Mouse (Mus musculus) left cerebral cortex, adult 2 months (tissue): Measurements from ENCODE around the gene Selenop. TPM values are rescaled to one million over a fixed set of nuclear protein-coding genes. Genes with fewer than 3 reads are reported as not detected.

Experiments
- DNase-seq, 2 experiments: peaks; one replicate each; pipeline ENCODE4 v3.0.0; 2021 to 2022; ENCODE audit warnings: low spot score in 2 of 2, mixed read lengths in 1 of 2; ENCODE audit errors: extremely low spot score in 1 of 2
- H3K27ac ChIP-seq: fragments of 200-600 bp; 2 replicates; pipeline ENCODE4 v1.8.1; 2022
- H3K4me3 ChIP-seq: fragments of 200-600 bp; 2 replicates; pipeline ENCODE4 v1.8.1; 2022
- CTCF ChIP-seq: fragments of 200-600 bp; IDR thresholded peaks from 2 replicates; pipeline ENCODE4 v1.8.1; 2022; ENCODE audit warnings: antibody characterized with exemption, mild to moderate bottlenecking, moderate library complexity
- intact Hi-C: fragments of 180-260 bp; cut with DNase I; formaldehyde crosslinking; loops from one replicate; pipeline ENCODE4 v1.15.1; 2025
- total RNA-seq, 2 experiments: library from RNA; stranded (reverse); gene quantifications; 2 replicates each; pipeline ENCODE4 v1.2.3; 2021

The Selenop gene
- total RNA-seq, 2 experiments from 2014 or later = 284 to 293 TPM

DNA sequence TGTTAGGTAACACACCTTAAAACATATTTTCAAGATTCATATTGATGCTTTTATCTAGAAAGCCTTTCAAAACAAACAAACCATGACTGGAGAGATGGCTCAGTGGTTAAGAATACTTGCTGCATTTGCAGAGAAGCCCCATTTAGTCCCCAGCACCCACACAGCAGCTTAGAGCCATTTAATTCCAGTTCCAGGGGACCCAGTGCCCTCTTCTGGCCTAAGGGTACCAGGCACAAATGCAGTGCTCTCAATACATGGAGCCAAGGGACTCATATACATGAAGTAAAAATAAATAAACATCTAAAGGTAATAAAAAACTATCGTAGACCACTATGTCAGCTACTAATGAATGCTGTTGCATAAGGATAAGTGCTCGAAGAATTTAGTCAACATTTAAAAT lies 9.0 kb downstream of the Selenop start:
- TF ChIP-seq CTCF = peak; percentile 30
- Histone ChIP-seq H3K4me3 (no peak overlapping the region), H3K27ac (no peak overlapping the region)
- intact Hi-C loops = no loop called here
- DNase-seq = no peak

DNA sequence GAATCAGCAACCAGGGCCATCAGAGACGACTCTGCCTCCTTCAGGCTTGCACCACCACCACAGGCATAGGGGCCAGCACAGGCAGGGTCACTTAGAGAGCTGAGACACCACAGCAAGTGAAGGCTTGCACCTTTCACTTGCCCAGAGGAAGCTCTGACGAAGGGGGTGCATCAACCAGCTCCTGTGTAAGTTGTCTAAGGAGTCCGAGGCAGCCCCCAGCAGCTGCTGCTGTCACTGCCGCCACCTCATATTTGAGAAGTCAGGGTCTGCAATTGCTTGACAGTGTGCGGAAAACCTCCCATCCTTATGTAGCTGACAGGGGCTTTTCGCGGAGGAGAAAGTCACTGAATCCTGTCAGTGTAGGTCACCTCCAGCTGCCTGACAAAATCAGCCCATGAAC lies 10.9 kb downstream of the Selenop start:
- no peak for TF ChIP-seq CTCF
- H3K27ac ChIP-seq = no peak overlapping the region
- intact Hi-C loops = no loop called here
- H3K4me3 ChIP-seq = no peak overlapping the region
- no peak for DNase-seq

DNA sequence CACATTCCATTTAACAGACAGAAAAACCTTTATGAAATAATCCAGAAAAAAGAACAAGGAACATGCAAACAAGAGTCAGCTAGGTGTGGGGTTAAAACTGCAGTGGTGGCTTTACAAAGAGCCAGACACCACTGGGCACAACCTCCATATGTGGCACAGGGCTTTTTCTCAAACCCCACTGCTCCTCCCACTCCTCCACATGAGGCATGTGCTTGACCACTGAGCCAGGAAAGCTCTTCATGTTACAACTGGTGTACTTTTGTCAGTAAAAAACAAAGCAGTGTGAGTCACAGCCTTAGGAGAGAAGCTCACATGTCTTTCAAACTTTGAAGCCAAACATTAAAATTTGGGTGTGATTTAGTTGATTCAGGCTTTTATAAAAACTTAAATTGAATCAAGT lies 12.9 kb downstream of the Selenop start:
- no peak for DNase-seq
- intact Hi-C loops = no loop called here
- H3K27ac ChIP-seq = no peak overlapping the region
- no peak overlapping the region for H3K4me3 ChIP-seq
- TF ChIP-seq CTCF = no peak

DNA sequence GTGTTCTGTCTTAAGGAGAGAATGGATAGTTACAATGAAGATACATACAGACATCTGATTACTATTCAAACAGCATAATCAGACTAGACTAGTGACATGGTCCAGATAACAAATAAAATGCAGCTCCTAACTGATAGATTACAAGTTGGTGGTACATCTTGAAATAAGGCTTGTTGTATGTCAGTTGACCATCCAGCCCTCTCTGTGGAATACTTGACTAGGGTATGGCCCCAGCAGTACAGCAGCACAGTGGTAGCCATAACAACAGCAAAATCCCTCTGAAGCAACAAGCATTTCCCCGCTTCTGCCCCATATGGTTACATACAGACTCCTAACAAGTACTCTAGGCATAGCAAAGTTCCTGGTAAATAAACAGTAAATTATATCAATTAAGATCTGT lies 13.4 kb downstream of the Selenop start:
- no peak overlapping the region for H3K27ac ChIP-seq
- TF ChIP-seq CTCF = no peak
- intact Hi-C loops = no loop called here
- no peak for DNase-seq
- no peak overlapping the region for H3K4me3 ChIP-seq

DNA sequence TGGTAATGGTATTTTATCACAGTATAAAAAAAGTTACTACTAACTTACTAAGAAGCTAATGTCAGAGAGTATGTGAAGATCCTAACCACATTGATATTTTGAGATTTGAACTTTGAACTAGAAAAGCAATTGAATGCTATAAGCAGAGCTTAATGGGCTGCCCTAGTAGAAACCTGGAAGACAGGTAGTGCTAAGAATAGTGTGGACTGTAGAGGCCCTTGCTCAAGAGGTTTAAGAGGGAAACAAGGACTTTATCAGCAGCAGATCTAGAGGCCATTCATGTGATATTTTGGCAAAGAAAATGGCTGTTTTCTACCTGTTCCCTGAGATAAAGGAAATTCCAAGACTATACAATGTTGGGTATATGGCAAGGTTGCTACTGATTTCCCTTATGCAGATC lies 17.7 kb downstream of the Selenop start:
- no peak for TF ChIP-seq CTCF
- DNase-seq = no peak
- Histone ChIP-seq H3K27ac (no peak overlapping the region), H3K4me3 (no peak overlapping the region)
- intact Hi-C loops = no loop called here

DNA sequence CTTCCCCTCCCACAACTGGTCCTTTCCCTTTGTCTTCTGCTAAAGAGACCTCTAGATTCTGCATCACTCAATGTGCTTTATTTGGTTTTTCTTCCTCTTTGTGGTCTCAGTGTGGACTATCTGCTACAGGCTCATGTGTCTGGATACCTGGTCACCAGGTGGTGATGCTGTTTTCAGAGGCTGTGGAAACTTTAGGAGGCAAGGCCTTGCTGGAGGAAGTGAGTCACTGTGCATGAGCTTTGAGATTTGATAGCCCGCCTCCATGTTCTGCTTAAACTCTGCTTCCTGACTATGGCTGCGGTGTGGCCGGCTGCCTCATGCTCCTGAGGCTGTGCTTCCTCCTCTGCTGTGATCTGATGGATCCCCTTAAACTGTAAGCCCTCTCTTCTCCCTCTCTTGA lies 22.1 kb downstream of the Selenop start:
- Histone ChIP-seq H3K27ac (no peak overlapping the region), H3K4me3 (no peak overlapping the region)
- DNase-seq = no peak
- TF ChIP-seq CTCF = no peak
- intact Hi-C loops = loop anchor here (10.0 kb wide), 2 partner anchors 294 to 734 kb away; partner anchors contain the start of genes Ghr and Oxct1

DNA sequence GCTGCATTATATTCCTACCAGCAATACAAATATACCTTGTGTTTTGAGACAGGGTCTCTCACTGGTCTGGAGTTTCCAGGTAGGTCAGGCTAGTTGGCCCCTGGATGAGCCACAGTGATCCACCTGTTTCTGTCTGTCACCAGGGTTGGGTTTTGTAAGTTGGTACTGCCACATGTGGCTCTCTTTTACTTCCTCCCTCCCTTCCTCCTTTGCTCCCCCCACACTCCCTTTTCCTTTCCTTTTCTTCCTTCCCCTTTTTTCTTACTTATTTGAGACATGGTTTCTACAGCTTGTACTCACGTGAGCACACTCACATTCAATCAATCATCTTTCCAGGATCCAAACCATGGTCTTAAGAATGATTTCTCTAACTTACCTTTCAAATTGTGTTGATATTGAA lies 25.1 kb downstream of the Selenop start:
- Histone ChIP-seq H3K4me3 (no peak overlapping the region), H3K27ac (no peak overlapping the region)
- TF ChIP-seq CTCF = no peak
- no peak for DNase-seq
- intact Hi-C loops = loop anchor here (10.0 kb wide), 2 partner anchors 291 to 731 kb away; partner anchors contain the start of genes Ghr and Oxct1

DNA sequence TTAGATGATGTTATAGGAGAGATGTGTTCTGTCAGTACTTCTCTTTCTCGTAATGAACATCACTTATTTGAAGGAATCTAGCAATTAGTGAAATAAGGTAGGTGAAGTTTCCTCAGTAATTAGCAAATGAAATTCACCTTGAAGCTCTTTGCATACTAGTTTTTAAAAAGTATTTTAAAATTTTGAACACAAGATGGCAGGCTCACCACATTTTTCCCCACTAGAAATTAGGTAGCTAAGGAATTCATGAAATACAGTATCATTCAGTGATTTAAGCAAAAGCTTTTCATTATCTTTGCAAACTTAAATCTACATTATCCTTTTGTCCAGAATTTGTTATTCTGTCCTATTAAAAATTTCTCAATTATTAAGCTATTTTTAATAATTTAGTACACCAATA lies 27.6 kb downstream of the Selenop start:
- DNase-seq = no peak
- TF ChIP-seq CTCF = peak; percentile 55
- intact Hi-C loops = loop anchor here (1.0 to 10.0 kb wide), 5 partner anchors 289 to 746 kb away; partner anchors contain the start of genes Ghr and Oxct1
- Histone ChIP-seq H3K27ac (no peak overlapping the region), H3K4me3 (no peak overlapping the region)

DNA sequence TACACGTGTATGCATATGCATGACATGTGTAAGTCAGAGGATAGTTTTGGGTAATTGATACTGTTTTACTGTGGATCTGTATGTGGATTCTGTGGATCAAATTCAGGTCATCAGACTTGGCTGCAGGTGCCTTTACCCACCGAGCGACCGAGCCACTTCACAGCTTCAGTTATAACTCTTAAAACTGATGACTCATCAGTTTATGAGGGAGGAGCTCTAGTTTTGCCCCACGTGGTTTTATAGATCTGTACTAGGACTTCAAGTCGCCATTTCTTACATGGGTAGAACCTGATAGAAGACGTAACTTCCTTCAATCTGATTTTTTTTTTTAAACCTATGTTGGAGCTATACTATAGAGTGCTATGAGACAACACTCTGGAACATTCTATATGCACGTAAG lies 29.3 kb downstream of the Selenop start:
- intact Hi-C loops = loop anchor here (5.0 to 10.0 kb wide), 4 partner anchors 287 to 745 kb away; partner anchors contain the start of genes Ghr and Oxct1
- TF ChIP-seq CTCF = no peak
- no peak for DNase-seq
- no peak overlapping the region for H3K27ac ChIP-seq
- no peak overlapping the region for H3K4me3 ChIP-seq

DNA sequence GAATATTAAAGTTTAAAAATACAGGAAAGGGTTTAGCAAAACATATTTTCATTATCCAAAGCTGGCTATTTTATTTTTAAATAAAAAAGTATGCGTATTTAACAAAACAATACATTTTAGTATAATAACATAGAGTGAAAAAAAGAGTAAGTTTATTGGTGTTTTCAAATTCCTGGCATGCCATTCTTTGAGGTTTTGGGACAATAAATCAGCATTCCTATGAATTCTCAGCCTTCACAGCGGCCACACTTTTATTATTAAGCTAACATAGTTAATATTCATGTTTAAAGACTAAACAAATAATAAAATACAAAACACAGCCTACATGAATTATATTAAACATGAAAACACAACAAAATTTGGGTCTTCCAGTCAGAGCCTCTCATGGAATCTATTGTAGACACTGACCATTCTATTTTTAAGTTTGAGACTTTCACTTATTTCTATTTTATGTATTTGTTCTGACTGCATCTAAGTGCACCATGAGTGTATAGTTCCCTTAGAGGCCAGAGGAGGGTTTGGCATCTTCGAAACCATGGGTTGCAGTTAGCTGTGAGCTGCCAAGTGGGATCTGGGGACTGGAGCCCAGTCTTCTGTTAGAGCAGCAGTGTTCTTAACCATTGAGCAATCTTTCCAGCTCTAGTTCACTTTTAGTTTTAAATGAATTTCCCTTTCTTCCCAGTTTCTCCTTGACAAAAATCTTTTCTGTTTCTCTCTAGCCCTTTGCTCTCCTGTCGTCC lies 32.2 kb downstream of the Selenop start:
- Histone ChIP-seq H3K4me3 (no peak overlapping the region), H3K27ac (no peak overlapping the region)
- intact Hi-C loops = no loop called here
- no peak for DNase-seq
- TF ChIP-seq CTCF = no peak

DNA sequence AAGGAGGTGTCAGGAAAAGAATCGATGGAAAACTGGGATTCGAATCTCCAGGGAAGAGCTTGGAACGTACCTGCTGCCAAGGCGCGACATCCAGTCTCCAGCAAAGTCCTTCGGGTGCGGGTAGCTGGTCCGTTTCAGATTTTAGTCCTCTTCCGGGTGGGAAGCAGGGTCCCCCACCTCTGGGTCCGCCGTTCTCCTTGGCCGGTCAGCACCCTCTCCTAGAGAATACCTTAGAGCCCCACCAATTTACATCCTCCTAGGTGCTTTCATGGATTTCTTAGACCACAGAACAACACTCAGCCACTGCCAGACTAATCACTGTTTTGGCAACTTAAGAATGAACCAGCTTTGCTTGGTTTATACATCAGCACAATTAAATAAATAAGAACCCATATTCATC lies 35.1 kb downstream of the Selenop start, which contains the start of gene Ccdc152:
Gene Ccdc152 (minus strand): TSS at position 101 of the 400 bp plus-strand sequence.
- no peak for DNase-seq
- Histone ChIP-seq H3K4me3 (no peak within 1 kb of the TSS), H3K27ac (no peak within 1 kb of the TSS)
- TF ChIP-seq CTCF = no peak
- intact Hi-C loops = no loop called here

DNA sequence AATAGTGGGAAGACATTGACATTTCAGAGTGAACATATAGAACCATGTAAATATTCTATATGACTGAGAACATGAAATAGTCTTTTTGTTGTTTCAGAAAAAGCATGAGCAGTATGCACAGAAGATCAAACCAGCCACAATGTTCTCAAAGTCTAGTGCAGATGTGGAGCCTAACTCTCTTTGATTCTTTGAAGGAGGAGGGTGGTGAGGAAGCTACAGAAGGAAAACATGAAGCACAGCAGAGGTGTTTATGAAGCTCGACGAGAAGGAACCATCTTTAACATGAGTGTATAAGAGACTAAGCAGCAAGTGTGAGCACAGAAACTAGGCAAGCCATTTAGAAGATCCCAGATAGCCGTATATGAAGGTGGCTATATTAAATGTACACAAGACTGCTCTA lies 41.5 kb downstream of the Selenop start:
- DNase-seq = no peak
- no peak overlapping the region for H3K4me3 ChIP-seq
- H3K27ac ChIP-seq = no peak overlapping the region
- TF ChIP-seq CTCF = no peak
- intact Hi-C loops = no loop called here

DNA sequence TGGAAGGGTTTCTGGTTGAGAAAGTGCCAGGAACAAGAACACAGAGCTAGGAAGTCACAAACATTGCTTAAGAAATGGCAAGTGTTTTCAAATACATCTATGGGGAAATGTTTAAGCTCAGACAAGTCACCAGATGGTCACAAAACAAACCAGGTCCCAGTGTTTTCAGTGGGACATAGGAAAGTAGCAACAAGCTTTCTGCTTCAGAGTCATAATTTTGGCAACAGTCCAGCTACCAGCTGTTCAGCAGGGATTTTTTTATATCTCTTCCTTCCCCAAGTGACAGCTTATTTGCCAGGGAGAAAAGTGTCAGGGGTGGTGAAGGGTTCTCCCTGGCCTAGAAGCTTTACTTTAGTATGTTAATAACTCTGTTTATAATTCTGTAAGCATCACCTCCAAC lies 44.6 kb downstream of the Selenop start:
- DNase-seq = peak in 1 of 2 experiments; percentile 12
- no peak for TF ChIP-seq CTCF
- no peak overlapping the region for H3K4me3 ChIP-seq
- H3K27ac ChIP-seq = no peak overlapping the region
- intact Hi-C loops = no loop called here
